Mouse (Mus musculus) cerebral cortex, adult 2 months (tissue): ENCODE data around the gene Fxr2.

Source experiments
- WGBS: fragments of 180-500 bp; shearing (Covaris S2); methylation state at CpG from one replicate; pipeline ENCODE4 v1.1.7; 2018; 5-methylcytosine and 5-hydroxymethylcytosine counted together

The Fxr2 gene

DNA sequence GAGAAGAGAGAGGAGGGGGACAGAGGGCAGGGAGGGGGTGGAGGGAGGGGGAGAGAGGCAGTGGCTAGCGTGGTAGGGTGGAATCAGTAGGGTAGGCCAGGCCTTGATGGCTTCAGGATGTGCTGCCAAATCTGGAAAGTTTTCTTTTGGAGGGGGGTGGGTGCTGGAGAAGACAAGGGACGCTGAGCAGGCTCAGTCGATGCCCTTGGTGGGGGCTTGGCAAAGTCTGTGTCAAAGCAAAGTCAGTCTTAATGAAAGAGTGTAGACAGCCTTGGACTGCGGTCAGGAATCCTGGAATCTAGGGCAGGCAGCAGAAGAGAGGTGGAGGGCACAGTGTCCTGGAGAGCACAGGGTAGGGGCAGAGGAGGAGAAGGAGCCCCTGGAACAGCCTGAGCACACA lies 21.9 kb upstream of the Fxr2 start:
- 65% methylated on average over 4 of the region's 4 CpGs for WGBS

DNA sequence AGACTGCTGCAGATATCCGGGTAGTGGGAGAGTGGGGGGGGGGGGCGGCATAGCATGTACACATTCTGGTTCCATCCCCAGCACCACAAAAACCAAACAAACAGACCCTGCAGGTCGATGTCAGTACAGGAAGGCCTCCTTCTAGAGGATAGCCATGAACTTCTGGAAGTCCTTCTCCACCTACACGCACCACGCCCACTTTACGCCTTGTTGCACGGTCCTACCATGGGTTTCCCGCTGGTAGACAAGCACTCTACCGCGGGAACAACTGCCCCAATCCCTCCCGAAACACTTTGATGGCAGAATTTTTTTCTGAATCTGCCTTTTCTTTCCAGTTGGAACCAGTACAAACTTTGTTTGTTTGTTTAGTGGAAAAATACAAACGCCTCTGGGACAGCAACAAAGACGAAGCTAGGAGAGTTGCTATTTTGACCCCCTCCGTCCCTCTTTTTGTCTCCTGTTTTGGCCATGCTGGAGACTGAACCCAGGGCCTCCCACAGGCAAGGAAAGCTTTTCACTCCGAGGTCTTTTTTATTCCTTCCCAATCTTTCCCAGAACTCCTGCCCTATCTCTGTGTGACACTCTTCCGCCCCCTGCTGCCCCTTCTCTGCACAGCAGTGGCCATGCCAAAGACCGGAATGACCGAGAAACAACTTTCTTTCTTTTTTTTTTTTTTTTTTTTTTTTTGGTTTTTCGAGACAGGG lies 19.1 kb upstream of the Fxr2 start:
- 8% methylated on average over 19 of the region's 19 CpGs for WGBS

GRCm38 (mm10) chr11:69614257-69614588 lies 18.6 kb upstream of the Fxr2 start:
- WGBS: 42% methylated on average over 11 of the region's 11 CpGs

- 50% methylated on average over 10 of the region's 10 CpGs for WGBS
These were observed 16.0 kb upstream of the Fxr2 start for GRCm38 (mm10) chr11:69616781-69617180.

GRCm38 (mm10) chr11:69617805-69618204 lies 15.0 kb upstream of the Fxr2 start, which contains the start of gene Shbg:
Shbg (minus strand) TSS chr11:69617905.
- WGBS: 82% methylated on average over 5 of the region's 5 CpGs

- 60% methylated on average over 7 of the region's 7 CpGs for WGBS
These were observed 12.3 kb upstream of the Fxr2 start for GRCm38 (mm10) chr11:69620394-69621081.

GRCm38 (mm10) chr11:69621571-69622268 lies 11.1 kb upstream of the Fxr2 start, which contains the start of gene Sat2:
Sat2 (plus strand) TSS chr11:69622024.
- WGBS: 1% methylated on average over 20 of the region's 20 CpGs

DNA sequence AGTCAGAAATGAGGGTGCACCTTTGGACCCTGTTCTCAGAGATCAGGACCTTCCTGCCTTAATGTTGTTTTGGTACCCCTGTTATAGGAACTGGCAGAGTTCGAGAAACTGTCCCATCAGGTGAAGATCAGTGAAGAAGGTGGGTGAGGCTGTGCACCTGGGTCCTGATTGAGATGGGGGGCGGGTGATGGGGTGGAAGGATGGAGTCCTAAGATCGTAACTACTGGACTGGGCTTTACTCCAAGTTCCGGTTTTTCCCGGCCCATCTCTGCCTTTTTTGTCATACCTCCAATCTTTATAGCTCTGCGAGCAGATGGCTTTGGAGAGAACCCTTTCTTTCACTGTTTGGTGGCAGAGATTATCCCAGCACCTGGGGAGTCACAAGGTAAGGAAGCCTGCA lies 10.4 kb upstream of the Fxr2 start:
- WGBS: 15% methylated on average over 6 of the region's 6 CpGs

- WGBS: 81% methylated on average over 4 of the region's 4 CpGs
These were observed 9.8 kb upstream of the Fxr2 start for GRCm38 (mm10) chr11:69623006-69623405.

DNA sequence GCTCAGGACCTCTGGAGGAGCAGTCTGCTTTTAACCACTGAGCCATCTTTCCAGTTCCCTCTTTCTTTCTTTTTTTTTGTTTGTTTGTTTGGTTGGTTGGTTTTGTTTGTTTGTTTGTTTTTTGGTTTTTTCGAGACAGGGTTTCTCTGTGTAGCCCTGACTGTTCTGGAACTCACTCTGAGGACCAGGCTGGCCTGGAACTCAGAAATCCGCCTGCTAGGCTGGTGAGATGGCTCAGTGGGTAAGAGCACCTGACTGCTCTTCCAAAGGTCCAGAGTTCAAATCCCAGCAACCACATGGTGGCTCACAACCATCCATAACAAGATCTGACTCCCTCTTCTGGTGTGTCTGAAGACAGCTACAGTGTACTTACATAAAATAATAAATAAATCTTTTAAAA lies 8.5 kb upstream of the Fxr2 start:
- 88% methylated on average over 2 of the region's 2 CpGs for WGBS

- 39% methylated on average over 6 of the region's 6 CpGs for WGBS
These were observed 4.5 kb upstream of the Fxr2 start for GRCm38 (mm10) chr11:69628286-69628685.

- 49% methylated on average over 1 of the region's 1 CpGs for WGBS
These were observed 3.0 kb upstream of the Fxr2 start for GRCm38 (mm10) chr11:69629802-69630201.

- under 1% methylated on average over 48 of the region's 50 CpGs for WGBS
These were observed 507 bp downstream of the Fxr2 start for GRCm38 (mm10) chr11:69633128-69633866.

DNA sequence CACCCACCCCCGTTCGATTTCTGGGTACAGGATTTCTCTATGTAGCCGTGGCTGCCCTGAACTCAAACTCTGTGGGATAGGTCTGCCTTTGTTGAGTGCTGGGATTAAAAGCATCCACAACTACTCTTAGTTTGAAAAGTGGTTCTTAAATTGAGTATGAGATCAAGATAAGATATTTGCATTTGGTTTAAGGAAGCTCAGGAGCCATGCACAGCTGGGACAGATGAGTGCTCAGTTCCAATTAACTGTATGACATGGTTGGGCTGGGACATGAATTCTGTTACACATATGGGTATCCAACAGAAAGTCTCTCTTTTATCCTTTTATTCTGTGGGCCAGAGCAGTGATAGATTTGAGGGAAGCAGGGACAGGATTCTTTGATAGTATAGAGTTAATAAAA lies 2.7 kb downstream of the Fxr2 start:
- WGBS: 51% methylated on average over 3 of the region's 3 CpGs

DNA sequence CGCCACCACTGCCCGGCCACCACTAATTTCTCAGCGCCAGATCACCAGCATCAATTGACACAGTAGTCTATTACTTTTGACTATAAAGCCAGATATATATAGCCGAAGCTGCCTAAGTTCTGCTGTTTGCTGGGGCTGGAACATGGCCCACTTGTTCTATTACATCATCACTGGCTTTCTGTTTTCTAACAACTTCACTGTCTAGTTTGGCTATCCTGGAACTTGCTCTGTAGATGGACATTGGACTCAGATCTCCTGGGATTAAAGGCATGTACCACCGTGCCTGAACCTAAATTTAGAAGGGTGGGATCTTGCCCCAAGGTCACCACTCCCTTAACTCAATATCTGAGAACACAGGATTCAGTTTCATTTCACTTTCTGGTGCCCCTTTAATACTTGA lies 13.1 kb downstream of the Fxr2 start:
- WGBS: 73% methylated on average over 5 of the region's 5 CpGs

DNA sequence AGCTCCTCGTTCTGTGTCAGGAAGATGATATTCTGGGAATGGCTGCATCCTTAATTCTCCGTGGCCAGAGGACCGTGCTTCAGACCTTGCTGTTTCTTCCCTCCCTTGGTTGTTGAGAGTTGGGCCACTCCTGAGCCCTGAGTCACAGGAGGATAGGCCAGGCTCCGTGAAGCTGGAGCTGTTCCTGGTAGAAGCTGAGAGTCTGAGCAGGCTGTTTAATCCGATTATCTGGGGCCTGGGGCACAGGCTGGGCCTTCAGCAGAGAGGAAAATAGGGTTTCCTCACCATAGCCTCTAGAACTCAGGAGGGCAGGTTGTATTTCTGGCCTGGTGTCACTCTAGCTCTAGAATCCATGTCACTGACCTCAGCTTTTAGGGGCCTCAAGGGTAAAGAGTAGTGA lies 20.6 kb downstream of the Fxr2 start:
- WGBS: 53% methylated on average over 5 of the region's 5 CpGs

- WGBS: 42% methylated on average over 9 of the region's 9 CpGs
These were observed 22.0 kb downstream of the Fxr2 start for GRCm38 (mm10) chr11:69654760-69655159.

DNA sequence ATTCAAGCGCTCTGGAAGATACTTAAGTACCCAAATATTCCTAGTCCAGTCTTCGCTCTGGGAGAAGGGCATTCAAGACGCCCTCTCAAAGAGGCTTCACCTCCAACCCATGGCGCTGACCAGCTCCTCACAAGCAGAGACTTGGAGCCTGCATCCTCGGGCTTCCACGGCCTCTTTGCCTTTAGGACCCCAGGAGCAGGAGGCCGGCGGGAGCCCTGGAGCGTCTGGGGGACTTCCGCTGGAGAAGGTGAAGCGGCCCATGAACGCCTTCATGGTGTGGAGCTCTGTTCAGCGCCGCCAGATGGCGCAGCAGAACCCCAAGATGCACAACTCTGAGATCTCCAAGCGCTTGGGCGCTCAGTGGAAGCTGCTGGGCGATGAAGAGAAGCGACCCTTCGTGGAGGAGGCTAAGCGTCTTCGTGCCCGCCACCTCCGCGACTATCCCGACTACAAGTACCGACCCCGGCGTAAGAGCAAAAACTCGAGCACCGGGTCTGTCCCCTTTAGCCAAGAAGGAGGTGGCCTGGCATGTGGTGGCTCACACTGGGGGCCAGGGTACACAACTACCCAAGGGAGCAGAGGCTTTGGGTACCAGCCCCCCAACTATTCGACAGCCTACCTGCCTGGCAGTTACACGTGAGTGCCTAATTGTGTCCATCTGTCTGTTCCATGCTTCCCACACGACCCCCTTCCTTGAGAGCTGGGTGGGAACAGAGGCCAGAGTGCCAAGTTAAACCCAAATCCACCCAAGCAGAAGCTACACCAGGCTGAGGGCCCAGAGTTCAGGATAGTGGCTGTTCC lies 22.7 kb downstream of the Fxr2 start, which contains the start of gene Sox15:
Sox15 (plus strand) TSS at position 51 of the 801 bp plus-strand sequence.
- 21% methylated on average over 34 of the region's 34 CpGs for WGBS

- 76% methylated on average over 5 of the region's 5 CpGs for WGBS
These were observed 23.3 kb downstream of the Fxr2 start for GRCm38 (mm10) chr11:69656065-69656455.

DNA sequence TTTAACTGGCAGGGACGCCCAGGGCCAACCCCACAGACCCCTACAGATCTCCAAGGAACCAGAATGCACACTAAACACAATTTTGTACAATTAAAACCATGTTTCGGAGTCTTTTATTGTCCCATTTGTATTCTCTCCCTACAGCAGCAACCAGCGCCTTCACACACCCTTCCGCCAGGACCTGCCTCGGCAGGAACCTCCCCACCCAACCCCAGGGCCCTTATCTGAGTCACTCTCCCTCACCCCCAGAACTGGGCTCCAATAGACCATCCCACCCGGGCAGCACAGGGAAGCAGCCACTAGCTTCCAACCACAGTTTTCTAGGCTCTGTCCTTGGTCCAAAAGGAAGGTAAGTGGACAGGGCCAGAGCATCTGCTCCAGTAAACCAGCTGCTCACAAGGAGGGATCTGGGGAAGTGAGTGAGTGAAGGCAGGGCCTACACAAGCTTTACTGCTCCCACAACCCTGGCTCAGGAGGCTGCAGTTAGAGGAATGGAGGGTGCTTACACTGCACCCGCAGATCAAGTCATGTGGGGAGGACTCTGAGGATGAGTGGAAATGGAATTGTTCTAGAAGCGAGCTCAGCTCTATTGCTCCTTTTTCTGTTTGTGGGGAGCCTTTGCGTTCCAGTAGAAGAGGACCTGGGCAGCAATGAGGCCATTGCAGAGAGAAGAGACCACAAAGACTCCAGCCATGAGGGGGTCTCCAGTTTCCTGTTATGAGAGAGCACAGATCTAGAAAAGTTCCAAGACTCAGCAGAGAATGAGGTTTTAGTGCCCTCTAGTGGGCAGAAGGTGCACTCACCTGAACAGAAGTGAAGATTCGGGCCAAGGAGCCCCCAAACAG lies 24.0 kb downstream of the Fxr2 start:
- WGBS: 75% methylated on average over 10 of the region's 10 CpGs
